Mouse (Mus musculus) heart, adult 2 months (tissue): Measurements from ENCODE around the gene 9230104L09Rik. TPM values are rescaled to one million over a fixed set of nuclear protein-coding genes. Genes with fewer than 3 reads are reported as not detected.

Experiments
- DNase-seq, 2 experiments: peaks; one replicate each; pipeline ENCODE4 v3.0.0; 2021
- H3K27ac ChIP-seq: fragments of 200-600 bp; 2 replicates; pipeline ENCODE4 v1.8.1; 2022
- H3K27me3 ChIP-seq: fragments of 200-500 bp; 2 replicates; pipeline ENCODE4 v1.6.1; 2012; ENCODE audit warnings: mild to moderate bottlenecking, low read length, inconsistent platforms, mixed read lengths; ENCODE audit not compliant: control insufficient read depth, insufficient read depth
- H3K36me3 ChIP-seq: fragments of 200-500 bp; 2 replicates; pipeline ENCODE4 v1.6.1; 2012; ENCODE audit warnings: low read length, inconsistent platforms; ENCODE audit not compliant: control insufficient read depth, insufficient read depth
- H3K4me1 ChIP-seq: fragments of 200-500 bp; 2 replicates; pipeline ENCODE4 v1.6.1; 2011; ENCODE audit warnings: low read length; ENCODE audit not compliant: control insufficient read depth, insufficient read depth
- H3K4me3 ChIP-seq: fragments of 200-600 bp; 2 replicates; pipeline ENCODE4 v1.8.1; 2022
- H3K79me2 ChIP-seq: fragments of 200-500 bp; replicated peaks from 2 replicates; pipeline ENCODE4 v1.6.1; 2012; ENCODE audit warnings: mild to moderate bottlenecking, inconsistent platforms, low read length, moderate library complexity, mixed read lengths; ENCODE audit not compliant: control insufficient read depth, insufficient read depth
- H3K9ac ChIP-seq: fragments of 200-500 bp; 2 replicates; pipeline ENCODE4 v1.6.1; 2012; ENCODE audit warnings: low read depth, mild to moderate bottlenecking, control low read depth, inconsistent platforms, low read length, mixed read lengths
- CTCF ChIP-seq: fragments of 200-600 bp; IDR thresholded peaks from 2 replicates; pipeline ENCODE4 v1.8.1; 2022; ENCODE audit warnings: antibody characterized with exemption, mild to moderate bottlenecking, moderate library complexity
- EP300 ChIP-seq: fragments of 200-500 bp; IDR thresholded peaks from 2 replicates; pipeline ENCODE4 v1.6.1; 2011; ENCODE audit warnings: low read depth, low read length, control low read depth; ENCODE audit not compliant: insufficient read depth
- POLR2A ChIP-seq: fragments of 200-500 bp; IDR thresholded peaks from 2 replicates; pipeline ENCODE4 v1.6.1; 2011; ENCODE audit warnings: mild to moderate bottlenecking, low read depth, low read length, control low read depth; ENCODE audit not compliant: insufficient read depth
- WGBS: fragments of 180-500 bp; shearing (Covaris S2); methylation state at CpG from one replicate; pipeline ENCODE4 v1.1.7; 2018; 5-methylcytosine and 5-hydroxymethylcytosine counted together
- intact Hi-C: fragments of 180-260 bp; cut with DNase I; formaldehyde crosslinking; loops from one replicate; pipeline ENCODE4 v1.15.1; 2025
- polyA plus RNA-seq: library from polyadenylated mRNA; depleted of rRNA; stranded (reverse); fragments of >200 nt; gene quantifications from 2 replicates; pipeline ENCODE4 v1.2.3, GENCODE M21; 2012
- total RNA-seq, 2 experiments: library from RNA; stranded (reverse); gene quantifications; 2 replicates each; pipeline ENCODE4 v1.2.3; 2021

The 9230104L09Rik gene
- total and polyA plus RNA-seq, 3 experiments, result 0.73 to 1.5 (median 0.80) TPM

GRCm38 (mm10) chr2:148851116-148851906 lies 13.5 kb downstream of the 9230104L09Rik start:
- H3K27ac ChIP-seq, result no peak overlapping the region
- H3K36me3 ChIP-seq, result peaks cover under 1% of the 10 kb centered on the region; the same call in 1 of the 2 replicates
- DNase-seq, result peak; percentile 78 to 80
- H3K9ac ChIP-seq, result 0 out of 2 replicates have a peak overlapping the region, but pooled peaks have one; percentile 47
- intact Hi-C loops, result loop anchor here (1.0 to 5.0 kb wide), 3 partner anchors 23 to 99 kb away; partner anchors contain the start of gene Cstl1
- peaks cover 5% of the 10 kb centered on the region for H3K4me1 ChIP-seq
- H3K4me3 ChIP-seq, result peak overlapping the region; percentile 39
- WGBS, result 28% methylated on average over 8 of the region's 8 CpGs
- no peaks in the 10 kb centered on the region; the same call in 1 of the 2 replicates for H3K79me2 ChIP-seq
- TF ChIP-seq CTCF, result peak; percentile 83
- no peak for TF ChIP-seq POLR2A
- H3K27me3 ChIP-seq, result no peaks in the 10 kb centered on the region

- 44% methylated on average over 2 of the region's 2 CpGs for WGBS
- H3K9ac ChIP-seq, result no peak overlapping the region
- H3K27me3 ChIP-seq, result no peaks in the 10 kb centered on the region
- H3K27ac ChIP-seq, result no peak overlapping the region
- no peak for DNase-seq
- intact Hi-C loops, result no loop called here
- H3K79me2 ChIP-seq, result no peaks in the 10 kb centered on the region
- no peak overlapping the region for H3K4me3 ChIP-seq
- H3K36me3 ChIP-seq, result no peaks in the 10 kb centered on the region
- H3K4me1 ChIP-seq, result no peaks in the 10 kb centered on the region
- TF ChIP-seq POLR2A, result no peak
- TF ChIP-seq EP300, result no peak
- TF ChIP-seq CTCF, result no peak
Measured at GRCm38 (mm10) chr2:148839224-148839623, 25.6 kb downstream of the 9230104L09Rik start.

- TF ChIP-seq POLR2A (no peak), EP300 (no peak), CTCF (no peak)
- Histone ChIP-seq H3K27ac (no peak overlapping the region), H3K27me3 (no peaks in the 10 kb centered on the region), H3K4me3 (no peak overlapping the region), H3K4me1 (no peaks in the 10 kb centered on the region), H3K79me2 (no peaks in the 10 kb centered on the region), H3K9ac (no peak overlapping the region), H3K36me3 (no peaks in the 10 kb centered on the region)
- intact Hi-C loops, result no loop called here
- no peak for DNase-seq
- WGBS, result 83% methylated on average over 5 of the region's 5 CpGs
Measured at GRCm38 (mm10) chr2:148838075-148838777, 26.6 kb downstream of the 9230104L09Rik start.

GRCm38 (mm10) chr2:148834912-148835311 lies 29.9 kb downstream of the 9230104L09Rik start, which contains the start of gene Cst9:
Cst9 (plus strand) TSS chr2:148835147.
- Histone ChIP-seq H3K36me3 (no peaks in the 10 kb centered on the region), H3K4me3 (no peak within 1 kb of the TSS), H3K9ac (no peak within 1 kb of the TSS), H3K4me1 (no peaks in the 10 kb centered on the region), H3K79me2 (no peaks in the 10 kb centered on the region), H3K27me3 (no peaks in the 10 kb centered on the region), H3K27ac (no peak within 1 kb of the TSS)
- intact Hi-C loops, result no loop called here
- WGBS, result 57% methylated on average over 4 of the region's 4 CpGs
- no peak for DNase-seq
- TF ChIP-seq EP300 (no peak), CTCF (no peak), POLR2A (no peak)

- TF ChIP-seq CTCF, result no peak
- no peak for TF ChIP-seq EP300
- TF ChIP-seq POLR2A, result no peak
- WGBS, result 22% methylated on average over 1 of the region's 1 CpGs
- Histone ChIP-seq H3K9ac (no peak overlapping the region), H3K27ac (no peak overlapping the region), H3K27me3 (no peaks in the 10 kb centered on the region), H3K4me1 (no peaks in the 10 kb centered on the region), H3K36me3 (no peaks in the 10 kb centered on the region), H3K4me3 (no peak overlapping the region), H3K79me2 (no peaks in the 10 kb centered on the region)
- no peak for DNase-seq
- intact Hi-C loops, result no loop called here
Measured at GRCm38 (mm10) chr2:148825986-148826385, 38.9 kb downstream of the 9230104L09Rik start.

- no peak within 1 kb of the TSS for H3K9ac ChIP-seq
- no peaks in the 10 kb centered on the region for H3K79me2 ChIP-seq
- no peaks in the 10 kb centered on the region for H3K4me1 ChIP-seq
- no peak for TF ChIP-seq EP300
- TF ChIP-seq CTCF, result no peak
- TF ChIP-seq POLR2A, result no peak
- DNase-seq, result no peak
- H3K27me3 ChIP-seq, result no peaks in the 10 kb centered on the region
- H3K36me3 ChIP-seq, result no peaks in the 10 kb centered on the region
- no peak within 1 kb of the TSS for H3K4me3 ChIP-seq
- no peak within 1 kb of the TSS for H3K27ac ChIP-seq
- intact Hi-C loops, result no loop called here
Measured at GRCm38 (mm10) chr2:148819909-148820308, 44.9 kb downstream of the 9230104L09Rik start, which contains the start of gene Cst13. Cst13 (plus strand) TSS chr2:148820081.
